Mouse (Mus musculus) left cerebral cortex, postnatal 4 days (tissue): ENCODE measurements around the gene Mylk4. TPM values are rescaled to one million over a fixed set of nuclear protein-coding genes. Genes with fewer than 3 reads are reported as not detected.

Experiments
- total RNA-seq, 2 experiments: library from RNA; stranded (reverse); gene quantifications; 2 replicates each; pipeline ENCODE4 v1.2.3; 2021

The Mylk4 gene
- total RNA-seq, 2 experiments from 2014 or later, result 0.44 to 0.66 TPM

Other genes starting within 250 kb of the Mylk4 start
- 10 to 100 TPM; 55.5 to 58.4 TPM for gene Wrnip1, start 18.1 kb upstream of the Mylk4 start, total RNA-seq
- gene D930007J09Rik, start 18.9 kb upstream of the Mylk4 start, total RNA-seq, result 1 to 10 TPM in 1 of 2 experiments, not detected in 1; 1.6 TPM
- 1 to 10 TPM; 1.7 to 3.9 TPM for gene Serpinb1a, start 67.2 kb upstream of the Mylk4 start, total RNA-seq
- gene Serpinb1c, start 114.3 kb upstream of the Mylk4 start, total RNA-seq, result not detected
- 1 to 10 TPM; 1.7 to 2.3 TPM for gene Serpinb6b, start 181.3 kb upstream of the Mylk4 start, total RNA-seq
- 1 to 10 TPM; 1.8 to 1.9 TPM for gene Serpinb9, start 219.3 kb upstream of the Mylk4 start, total RNA-seq
- under 1 TPM in 1 of 2 experiments, not detected in 1; 0.16 TPM for gene Serpinb9b, start 243.5 kb upstream of the Mylk4 start, total RNA-seq